Comparison of ENCODE assay signal across 15 mouse cellular contexts in the genomic region with DNA sequence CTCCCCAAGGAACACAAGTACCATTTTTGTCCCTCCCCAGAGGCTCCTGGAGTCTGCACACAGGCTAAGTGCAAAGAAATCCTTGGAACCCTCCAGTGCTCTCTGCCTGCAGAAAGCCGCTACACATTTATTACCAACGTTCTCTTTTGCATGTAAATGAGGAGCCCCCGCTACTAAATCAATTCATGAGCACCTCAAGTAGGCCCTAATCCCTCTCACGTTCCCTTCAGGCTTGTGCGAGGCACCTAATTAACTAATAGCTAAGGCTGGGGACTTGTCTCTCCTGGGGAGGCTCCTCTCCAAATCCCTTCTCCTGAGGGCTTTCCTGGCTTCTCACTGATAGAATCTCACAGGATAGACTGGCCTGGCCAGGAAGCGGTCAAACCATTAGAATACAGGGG.
DNase-seq lines count a peak whose midpoint lies in the region; ATAC-seq and TF ChIP-seq lines count a peak whose summit lies in the region.
"Had no signal": no experiment of that assay in that cellular context is flagged by ENCODE, and none has a peak within 500 bp of the region (broad histone marks: within the 10 kb centered on the region; RNA-seq: fewer than 3 reads in every experiment).

No protein-coding gene starts in this region.

- H3K4me1 ChIP-seq in embryonic facial prominence, embryonic 10.5 days, result peaks cover 43% of the 10 kb centered on the region
- H3K4me1 ChIP-seq in forebrain, embryonic 14.5 days (ENCODE audit: control insufficient read depth, insufficient read depth, low read length), result peaks cover 32% of the 10 kb centered on the region
- H3K4me1 ChIP-seq in hindbrain, embryonic 16.5 days (ENCODE audit: control insufficient read depth, insufficient read depth, low read depth, low read length), result peaks cover 26% of the 10 kb centered on the region
- peaks cover 39% of the 10 kb centered on the region for H3K4me1 ChIP-seq in neural tube, embryonic 12.5 days
- H3K4me1 ChIP-seq in stomach, postnatal 0 days (replicated peaks; ENCODE audit: control insufficient read depth, insufficient read depth), result no peaks in the 10 kb centered on the region

- 0 out of 2 replicates have a peak overlapping the region, but pooled peaks have one; percentile 20 for H3K27ac ChIP-seq in embryonic facial prominence, embryonic 10.5 days (replicated peaks)
- H3K27ac ChIP-seq in forebrain, embryonic 14.5 days (ENCODE audit: low read depth, low read length), result 0 out of 2 replicates have a peak overlapping the region, but pooled peaks have one; percentile 10
- no peak overlapping the region for H3K27ac ChIP-seq in hindbrain, embryonic 16.5 days (ENCODE audit: low read depth, low read length)
- 0 out of 2 replicates have a peak overlapping the region, but pooled peaks have one; percentile 7 for H3K27ac ChIP-seq in neural tube, embryonic 12.5 days
- H3K27ac ChIP-seq in stomach, postnatal 0 days (replicated peaks), result no peak overlapping the region
- H3K27ac ChIP-seq: embryonic facial prominence, embryonic 12.5 days; kidney, embryonic 15.5 days; layer of hippocampus, adult 2 months had no signal

- no peak overlapping the region for H3K4me2 ChIP-seq in forebrain, embryonic 14.5 days (ENCODE audit: low read length)
- H3K4me2 ChIP-seq in hindbrain, embryonic 16.5 days (ENCODE audit: low read length), result no peak overlapping the region
- peak overlapping the region; percentile 10 for H3K4me2 ChIP-seq in neural tube, embryonic 12.5 days (replicated peaks)
- no peak overlapping the region for H3K4me2 ChIP-seq in stomach, postnatal 0 days (replicated peaks; ENCODE audit: low read depth)
- H3K4me2 ChIP-seq: embryonic facial prominence, embryonic 12.5 days; heart, embryonic 11.5 days; kidney, embryonic 15.5 days; lung, embryonic 14.5 days had no signal

- no peak overlapping the region for H3K4me3 ChIP-seq in embryonic facial prominence, embryonic 10.5 days
- no peak overlapping the region for H3K4me3 ChIP-seq in forebrain, embryonic 14.5 days (ENCODE audit: low read depth, low read length)
- H3K4me3 ChIP-seq in hindbrain, embryonic 16.5 days (ENCODE audit: low read length), result no peak overlapping the region
- H3K4me3 ChIP-seq in neural tube, embryonic 12.5 days, result no peak overlapping the region
- no peak overlapping the region for H3K4me3 ChIP-seq in stomach, postnatal 0 days (ENCODE audit: low read depth, low read length)
- H3K4me3 ChIP-seq: embryonic facial prominence, embryonic 12.5 days; kidney, embryonic 15.5 days; layer of hippocampus, adult 2 months had no signal

- WGBS in embryonic facial prominence, embryonic 10.5 days, result 18% methylated on average over 6 of the region's 6 CpGs
- WGBS in forebrain, embryonic 14.5 days, result 0% methylated on average over 6 of the region's 6 CpGs
- WGBS in hindbrain, embryonic 16.5 days, result 16% methylated on average over 6 of the region's 6 CpGs
- 4% methylated on average over 6 of the region's 6 CpGs for WGBS in neural tube, embryonic 12.5 days
- 47% methylated on average over 6 of the region's 6 CpGs for WGBS in stomach, postnatal 0 days

- no peaks in the 10 kb centered on the region for H3K9me3 ChIP-seq in embryonic facial prominence, embryonic 10.5 days
- no peaks in the 10 kb centered on the region for H3K9me3 ChIP-seq in forebrain, embryonic 14.5 days (replicated peaks; ENCODE audit: control insufficient read depth, low read length)
- no peaks in the 10 kb centered on the region for H3K9me3 ChIP-seq in hindbrain, embryonic 16.5 days (ENCODE audit: control insufficient read depth, low read length)
- no peaks in the 10 kb centered on the region for H3K9me3 ChIP-seq in neural tube, embryonic 12.5 days
- H3K9me3 ChIP-seq in stomach, postnatal 0 days (ENCODE audit: control insufficient read depth, low read length), result no peaks in the 10 kb centered on the region
- H3K9me3 ChIP-seq: embryonic facial prominence, embryonic 12.5 days; kidney, embryonic 15.5 days had no signal

- 0 out of 2 replicates have a peak, but pooled peaks cover 23% of the 10 kb centered on the region for H3K27me3 ChIP-seq in embryonic facial prominence, embryonic 10.5 days (replicated peaks; ENCODE audit: low read depth, poor library complexity, severe bottlenecking)
- no peaks in the 10 kb centered on the region for H3K27me3 ChIP-seq in forebrain, embryonic 14.5 days (replicated peaks; ENCODE audit: control insufficient read depth, insufficient read depth, low read length)
- H3K27me3 ChIP-seq in hindbrain, embryonic 16.5 days (replicated peaks; ENCODE audit: control insufficient read depth, insufficient read depth, low read length), result no peaks in the 10 kb centered on the region
- H3K27me3 ChIP-seq in neural tube, embryonic 12.5 days (replicated peaks), result no peaks in the 10 kb centered on the region
- no peaks in the 10 kb centered on the region for H3K27me3 ChIP-seq in stomach, postnatal 0 days (ENCODE audit: control insufficient read depth, insufficient read depth, low read length)
- H3K27me3 ChIP-seq: embryonic facial prominence, embryonic 12.5 days had no signal

- peak; percentile 18 for DNase-seq in embryonic facial prominence, embryonic 10.5 days (ENCODE audit: low spot score)
- DNase-seq in forebrain, embryonic 14.5 days (ENCODE audit: low spot score), result peak; percentile 82
- DNase-seq in stomach, postnatal 0 days (ENCODE audit: low spot score), result no peak
- DNase-seq in T-cell, adult 2 months (ENCODE audit: low spot score), result no peak
- DNase-seq: cerebellum, adult 2 months; gastrocnemius, postnatal 14 days; heart, postnatal 4 days; lung, embryonic 14.5 days had no signal

- no peak for TF ChIP-seq CTCF in stomach, postnatal 0 days (IDR thresholded peaks at IDR 0.05; ENCODE audit: low read depth)

- TF ChIP-seq EP300 in stomach, postnatal 0 days (optimal IDR thresholded peaks at IDR 0.05), result no peak

- H3K9ac ChIP-seq in forebrain, embryonic 14.5 days (ENCODE audit: low read length), result no peak overlapping the region
- 0 out of 2 replicates have a peak overlapping the region, but pooled peaks have one; percentile 18 for H3K9ac ChIP-seq in hindbrain, embryonic 16.5 days (ENCODE audit: low read depth, low read length)
- H3K9ac ChIP-seq in neural tube, embryonic 12.5 days, result no peak overlapping the region
- no peak overlapping the region for H3K9ac ChIP-seq in stomach, postnatal 0 days (ENCODE audit: low read length)
- H3K9ac ChIP-seq: embryonic facial prominence, embryonic 12.5 days; kidney, embryonic 15.5 days; lung, embryonic 14.5 days had no signal

- no peaks in the 10 kb centered on the region for H3K36me3 ChIP-seq in embryonic facial prominence, embryonic 10.5 days (replicated peaks)
- H3K36me3 ChIP-seq in forebrain, embryonic 14.5 days (ENCODE audit: control insufficient read depth, insufficient read depth, low read length), result no peaks in the 10 kb centered on the region
- H3K36me3 ChIP-seq in hindbrain, embryonic 16.5 days (ENCODE audit: control insufficient read depth, insufficient read depth, low read length), result no peaks in the 10 kb centered on the region
- no peaks in the 10 kb centered on the region for H3K36me3 ChIP-seq in neural tube, embryonic 12.5 days
- no peaks in the 10 kb centered on the region for H3K36me3 ChIP-seq in stomach, postnatal 0 days (ENCODE audit: control insufficient read depth, insufficient read depth, low read length)
- H3K36me3 ChIP-seq: embryonic facial prominence, embryonic 12.5 days; kidney, embryonic 15.5 days had no signal

- peak; percentile 60 for ATAC-seq in forebrain, embryonic 14.5 days
- ATAC-seq in hindbrain, embryonic 16.5 days, result peak; percentile 21; the same call in 1 of the 2 replicates
- ATAC-seq in neural tube, embryonic 12.5 days (ENCODE audit: low FRiP score, low read depth), result peak; percentile 35
- no peak for ATAC-seq in monocyte, adult 5-6 weeks (replicated peaks; ENCODE audit: insufficient number of reproducible peaks, low FRiP score, low TSS enrichment, poor library complexity, severe bottlenecking)
- no peak for ATAC-seq in stomach, postnatal 0 days (ENCODE audit: low FRiP score, low TSS enrichment)

Comparison
In these comparisons a context has a peak if more than half of its experiments do, and no peak if none do; other contexts are left out.
1. DNase-seq: peak in embryonic facial prominence, embryonic 10.5 days (single experiment) and forebrain, embryonic 14.5 days (single experiment); none in stomach, postnatal 0 days (single experiment) and T-cell, adult 2 months (single experiment).
2. H3K27ac ChIP-seq: peak in embryonic facial prominence, embryonic 10.5 days (single experiment), forebrain, embryonic 14.5 days (single experiment) and neural tube, embryonic 12.5 days (single experiment); none in hindbrain, embryonic 16.5 days (single experiment) and stomach, postnatal 0 days (single experiment).
3. ATAC-seq: peak in forebrain, embryonic 14.5 days (single experiment), hindbrain, embryonic 16.5 days (single experiment) and neural tube, embryonic 12.5 days (single experiment); none in monocyte, adult 5-6 weeks (single experiment) and stomach, postnatal 0 days (single experiment).